Mouse (Mus musculus) CH12.LX (cell line): ENCODE data around the gene Nubpl.

Experiments
- CTCF ChIP-seq, 2 experiments: IDR thresholded peaks in 1 of 2; conservative IDR thresholded peaks in 1 of 2; 2 replicates each; pipeline ENCODE4 v1.5.1; 2011 to 2012; ENCODE audit warnings: low read depth in 2 of 2, low read length in 2 of 2, improper control_type of control experiment in 1 of 2, inconsistent platforms in 1 of 2, mild to moderate bottlenecking in 1 of 2, moderate library complexity in 1 of 2
- EP300 ChIP-seq: IDR thresholded peaks from 2 replicates; pipeline ENCODE4 v1.6.1; 2011; ENCODE audit warnings: low read length, improper control_type of control experiment
- JUN ChIP-seq: IDR thresholded peaks from 2 replicates; pipeline ENCODE4 v1.6.1; 2011; ENCODE audit warnings: low read depth, mild to moderate bottlenecking, low read length, improper control_type of control experiment, moderate library complexity; ENCODE audit not compliant: insufficient read depth
- POLR2AphosphoS2 ChIP-seq: IDR thresholded peaks from 2 replicates; pipeline ENCODE4 v1.6.1; 2011; ENCODE audit warnings: low read depth, low read length, improper control_type of control experiment
- RAD21 ChIP-seq: IDR thresholded peaks from 2 replicates; pipeline ENCODE4 v1.6.1; 2011; ENCODE audit warnings: low read depth, mild to moderate bottlenecking, low read length, improper control_type of control experiment, moderate library complexity
- RCOR1 ChIP-seq: conservative IDR thresholded peaks from 2 replicates; pipeline ENCODE4 v1.6.1; 2012; ENCODE audit warnings: low read depth, mild to moderate bottlenecking, inconsistent platforms, low read length, improper control_type of control experiment
- ZC3H11A ChIP-seq: IDR thresholded peaks from 2 replicates; pipeline ENCODE4 v1.6.1; 2012; ENCODE audit warnings: low read depth, mild to moderate bottlenecking, inconsistent platforms, low read length, improper control_type of control experiment

DNA sequence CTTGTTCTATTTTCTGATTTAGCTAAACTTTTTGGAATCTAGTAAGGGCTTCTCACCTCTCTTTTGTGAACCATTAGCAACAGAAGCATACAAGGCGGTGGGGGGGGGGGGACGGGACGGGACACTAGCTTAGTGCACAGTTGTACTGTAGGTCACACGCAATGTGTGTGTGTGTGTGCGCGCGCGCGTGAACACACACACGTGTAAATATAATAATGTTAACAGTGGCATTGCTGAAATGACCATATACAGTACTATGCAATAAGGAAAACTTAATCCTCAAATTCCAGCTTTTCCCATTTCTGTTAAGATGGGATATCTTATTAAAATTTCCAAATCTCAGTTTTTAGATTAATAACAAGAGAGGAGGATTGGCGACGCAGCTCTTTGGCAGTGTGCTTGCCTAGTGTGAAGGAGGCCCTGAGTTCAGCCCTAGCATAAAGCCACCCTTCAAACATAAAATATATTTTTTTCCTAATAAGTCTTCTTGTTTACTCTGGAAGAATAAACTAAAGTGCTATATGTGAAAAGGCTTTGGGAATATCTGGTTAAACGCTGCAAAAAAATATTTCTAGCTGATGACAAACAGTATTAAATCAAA lies 388 bp upstream of the Nubpl start:
- TF ChIP-seq ZC3H11A (no peak), CTCF (conservative IDR thresholded peaks at IDR 0.05 in 1 of 2, IDR thresholded peaks at IDR 0.05 in 1 of 2; ENCODE audit: low read depth in 2 of 2, low read length in 2 of 2) (no peak), JUN (no peak), RAD21 (no peak), RCOR1 (no peak), EP300 (no peak), POLR2AphosphoS2 (no peak)
